ENCODE assay signal across 9 mouse cellular contexts in the genomic region with DNA sequence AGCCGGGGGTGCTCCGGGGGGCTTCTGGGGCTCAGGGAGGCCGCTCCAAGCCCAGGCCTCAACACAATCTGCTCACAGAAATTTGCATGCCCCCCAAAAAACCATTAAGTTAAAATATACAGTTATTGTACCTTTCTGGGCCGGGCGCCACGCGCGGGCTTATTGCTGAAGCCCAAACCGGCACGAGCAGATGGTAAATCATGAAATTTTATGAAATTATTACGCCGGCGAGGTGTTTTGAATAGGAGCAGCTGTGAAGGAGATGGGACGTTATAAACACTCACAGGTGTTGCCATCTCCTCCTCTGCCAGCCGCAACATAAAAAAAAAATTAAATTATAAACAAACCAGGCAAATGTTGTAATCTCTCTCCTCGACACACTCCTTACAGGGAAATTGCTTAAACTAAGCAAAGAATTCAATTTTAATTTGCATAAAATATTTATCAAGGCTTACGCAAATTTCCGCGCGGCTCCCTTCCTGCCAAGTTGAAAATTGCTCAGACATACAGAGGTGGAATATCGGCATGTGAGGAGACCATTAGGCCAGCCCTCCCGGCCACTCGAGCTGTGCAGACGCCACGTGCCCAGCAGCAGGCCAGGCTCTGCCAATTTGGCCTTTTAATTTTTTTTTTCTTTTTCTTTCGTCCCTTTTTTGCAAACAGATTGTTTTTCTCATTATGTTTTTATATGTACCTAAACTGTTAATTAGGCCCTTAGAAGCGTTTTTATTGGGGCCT.
DNase-seq lines count a peak whose midpoint lies in the region; ATAC-seq lines count a peak whose summit lies in the region.
"Had no signal": no experiment of that assay in that cellular context is flagged by ENCODE, and none has a peak within 500 bp of the region (broad histone marks: within the 10 kb centered on the region; RNA-seq: fewer than 3 reads in every experiment).

No protein-coding gene starts in this region.

- peaks cover 79% of the 10 kb centered on the region for H3K27me3 ChIP-seq in forebrain, embryonic 13.5 days
- H3K27me3 ChIP-seq in neural tube, embryonic 13.5 days, result no peaks in the 10 kb centered on the region

- peak; percentile 26 for DNase-seq in cerebellum, adult 9-11 months
- no peak for DNase-seq in cerebellum, adult 8-10 months
- DNase-seq in layer of hippocampus, adult 9-11 months, result peak; percentile 68
- DNase-seq in heart, adult 8-10 months (ENCODE audit: low spot score), result no peak
- DNase-seq in retina, postnatal 1 day, result no peak

- H3K4me3 ChIP-seq in forebrain, embryonic 13.5 days, result no peak overlapping the region
- H3K4me3 ChIP-seq in neural tube, embryonic 13.5 days, result no peak overlapping the region
- H3K4me3 ChIP-seq: lung, embryonic 15.5 days had no signal

- H3K9ac ChIP-seq in forebrain, embryonic 13.5 days, result no peak overlapping the region
- H3K9ac ChIP-seq in neural tube, embryonic 13.5 days, result peak overlapping the region; percentile 51; the same call in 1 of the 2 replicates
- H3K9ac ChIP-seq: lung, embryonic 15.5 days had no signal

- peaks cover 39% of the 10 kb centered on the region for H3K4me1 ChIP-seq in forebrain, embryonic 13.5 days
- H3K4me1 ChIP-seq in neural tube, embryonic 13.5 days (replicated peaks), result peaks cover 46% of the 10 kb centered on the region

- peak; percentile 66 for ATAC-seq in forebrain, embryonic 13.5 days
- ATAC-seq in neural tube, embryonic 13.5 days (ENCODE audit: low read depth), result peak; percentile 45
- ATAC-seq in monocyte, adult 5-6 weeks (replicated peaks; ENCODE audit: insufficient number of reproducible peaks, low FRiP score, low TSS enrichment, poor library complexity, severe bottlenecking), result no peak

- peak overlapping the region; percentile 40 for H3K4me2 ChIP-seq in forebrain, embryonic 13.5 days
- H3K4me2 ChIP-seq in neural tube, embryonic 13.5 days, result peak overlapping the region; percentile 47

- H3K36me3 ChIP-seq in forebrain, embryonic 13.5 days (ENCODE audit: poor library complexity, severe bottlenecking), result no peaks in the 10 kb centered on the region
- H3K36me3 ChIP-seq in neural tube, embryonic 13.5 days, result no peaks in the 10 kb centered on the region
- H3K36me3 ChIP-seq: lung, embryonic 15.5 days had no signal

- no peaks in the 10 kb centered on the region for H3K9me3 ChIP-seq in forebrain, embryonic 13.5 days (replicated peaks)
- H3K9me3 ChIP-seq in neural tube, embryonic 13.5 days, result no peaks in the 10 kb centered on the region
- H3K9me3 ChIP-seq: lung, embryonic 15.5 days had no signal

- H3K27ac ChIP-seq in forebrain, embryonic 13.5 days, result peak overlapping the region; percentile 83
- peak overlapping the region; percentile 93 for H3K27ac ChIP-seq in neural tube, embryonic 13.5 days (replicated peaks)
- H3K27ac ChIP-seq: lung, embryonic 15.5 days had no signal

- 26% methylated on average over 27 of the region's 27 CpGs for WGBS in forebrain, embryonic 13.5 days
- 29% methylated on average over 27 of the region's 27 CpGs for WGBS in neural tube, embryonic 13.5 days

Comparison
In these comparisons a context has a peak if more than half of its experiments do, and no peak if none do; other contexts are left out.
1. DNase-seq: peak in cerebellum, adult 9-11 months (single experiment) and layer of hippocampus, adult 9-11 months (single experiment); none in cerebellum, adult 8-10 months (single experiment), heart, adult 8-10 months (single experiment) and retina, postnatal 1 day (single experiment).